Mouse (Mus musculus): Measurements from ENCODE around the gene Cpsf7. TPM values are rescaled to one million over a fixed set of nuclear protein-coding genes. Genes with fewer than 3 reads are reported as not detected.

Gene Cpsf7
- total RNA-seq, 2 experiments from 2014 or later = 36.3 to 112 TPM

Other genes starting within 250 kb of the Cpsf7 start
- not detected in 2 replicates for gene Dagla, start 220.4 kb upstream of the Cpsf7 start, total RNA-seq (2014; fragmentation: Nextera tagmentation)
- gene Dagla, start 220.4 kb upstream of the Cpsf7 start, total RNA-seq (2017) = not detected in 2 replicates
- gene Syt7, start 136.2 kb upstream of the Cpsf7 start, total RNA-seq (2014; fragmentation: Nextera tagmentation) = not detected in 2 replicates
- gene Syt7, start 136.2 kb upstream of the Cpsf7 start, total RNA-seq (2017) = not detected in 2 replicates
- not detected in 2 replicates for gene Lrrc10b, start 67.8 kb upstream of the Cpsf7 start, total RNA-seq (2014; fragmentation: Nextera tagmentation)
- gene Lrrc10b, start 67.8 kb upstream of the Cpsf7 start, total RNA-seq (2017) = not detected in 2 replicates
- gene Ppp1r32, start 42.3 kb upstream of the Cpsf7 start, total RNA-seq (2014; fragmentation: Nextera tagmentation) = 0.57 TPM in 1 of 2 replicates, not detected in the other
- not detected in 2 replicates for gene Ppp1r32, start 42.3 kb upstream of the Cpsf7 start, total RNA-seq (2017)
- 71.9 and 73.0 TPM in 2 replicates for gene Sdhaf2, start 876 bp downstream of the Cpsf7 start, total RNA-seq (2014; fragmentation: Nextera tagmentation)
- gene Sdhaf2, start 876 bp downstream of the Cpsf7 start, total RNA-seq (2017) = 61.3 and 105 TPM in 2 replicates
- gene Tmem216, start 31.0 kb downstream of the Cpsf7 start, total RNA-seq (2014; fragmentation: Nextera tagmentation) = 9.0 and 14.9 TPM in 2 replicates
- 12.2 and 19.9 TPM in 2 replicates for gene Tmem216, start 31.0 kb downstream of the Cpsf7 start, total RNA-seq (2017)
- 17.7 and 27.3 TPM in 2 replicates for gene Cyb561a3, start 51.9 kb downstream of the Cpsf7 start, total RNA-seq (2014; fragmentation: Nextera tagmentation)
- 7.6 and 11.9 TPM in 2 replicates for gene Cyb561a3, start 51.9 kb downstream of the Cpsf7 start, total RNA-seq (2017)
- gene Tmem138, start 52.1 kb downstream of the Cpsf7 start, total RNA-seq (2014; fragmentation: Nextera tagmentation) = 24.4 and 51.9 TPM in 2 replicates
- 7.2 and 8.8 TPM in 2 replicates for gene Tmem138, start 52.1 kb downstream of the Cpsf7 start, total RNA-seq (2017)
- 229 and 288 TPM in 2 replicates for gene Ddb1, start 80.1 kb downstream of the Cpsf7 start, total RNA-seq (2014; fragmentation: Nextera tagmentation)
- 535 and 656 TPM in 2 replicates for gene Ddb1, start 80.1 kb downstream of the Cpsf7 start, total RNA-seq (2017)
- gene Tkfc, start 80.4 kb downstream of the Cpsf7 start, total RNA-seq (2014; fragmentation: Nextera tagmentation) = 9.0 and 9.6 TPM in 2 replicates
- 1.9 and 4.2 TPM in 2 replicates for gene Tkfc, start 80.4 kb downstream of the Cpsf7 start, total RNA-seq (2017)
- 0.90 and 0.99 TPM in 2 replicates for gene Vwce, start 108.9 kb downstream of the Cpsf7 start, total RNA-seq (2014; fragmentation: Nextera tagmentation)
- gene Vwce, start 108.9 kb downstream of the Cpsf7 start, total RNA-seq (2017) = not detected in 2 replicates
- not detected in 2 replicates for gene Pga5, start 152.8 kb downstream of the Cpsf7 start, total RNA-seq (2014; fragmentation: Nextera tagmentation)
- not detected in 2 replicates for gene Pga5, start 152.8 kb downstream of the Cpsf7 start, total RNA-seq (2017)
- gene Vps37c, start 163.5 kb downstream of the Cpsf7 start, total RNA-seq (2014; fragmentation: Nextera tagmentation) = 18.3 and 20.2 TPM in 2 replicates
- gene Vps37c, start 163.5 kb downstream of the Cpsf7 start, total RNA-seq (2017) = 6.9 and 7.8 TPM in 2 replicates
- gene Cd5, start 213.7 kb downstream of the Cpsf7 start, total RNA-seq (2014; fragmentation: Nextera tagmentation) = 3.2 and 3.7 TPM in 2 replicates
- gene Cd5, start 213.7 kb downstream of the Cpsf7 start, total RNA-seq (2017) = not detected in 2 replicates